Mouse (Mus musculus): Measurements from ENCODE around the gene Wdr64. TPM values are rescaled to one million over a fixed set of nuclear protein-coding genes. Genes with fewer than 3 reads are reported as not detected.

Wdr64 gene
- total RNA-seq, 2 experiments from 2014 or later = not detected

- DNase-seq = no peak
Measured at GRCm38 (mm10) chr1:175725771-175726170, 27.4 kb downstream of the Wdr64 start.

- no peak for DNase-seq
Measured at GRCm38 (mm10) chr1:175754576-175755364, 56.4 kb downstream of the Wdr64 start.

- no peak for DNase-seq
Measured at GRCm38 (mm10) chr1:175794668-175795067, 96.3 kb downstream of the Wdr64 start.

- no peak for DNase-seq
Measured at GRCm38 (mm10) chr1:175808356-175808755, 110.0 kb downstream of the Wdr64 start.

- no peak for DNase-seq
Measured at GRCm38 (mm10) chr1:175811625-175812024, 113.2 kb downstream of the Wdr64 start.

GRCm38 (mm10) chr1:175823815-175824438 is 125.5 kb downstream of the Wdr64 start:
- no peak for DNase-seq

GRCm38 (mm10) chr1:175828539-175828938 is 130.1 kb downstream of the Wdr64 start:
- no peak for DNase-seq

GRCm38 (mm10) chr1:175829220-175829619 is 130.8 kb downstream of the Wdr64 start:
- no peak for DNase-seq

- DNase-seq = no peak
Measured at GRCm38 (mm10) chr1:175855515-175855914, 157.1 kb downstream of the Wdr64 start.

Other genes starting within 250 kb of the Wdr64 start
- gene Rgs7, start 206.1 kb upstream of the Wdr64 start, total RNA-seq (2021) = 10 to 100 TPM; 10.5 to 12.1 TPM
- gene Kmo, start 78.2 kb upstream of the Wdr64 start, total RNA-seq (2021) = under 1 TPM; 0.30 to 0.63 TPM
- gene Fh1, start 73.0 kb upstream of the Wdr64 start, total RNA-seq (2021) = 100 to 1,000 TPM; 199 to 252 TPM
- 10 to 100 TPM; 10.1 to 15.5 TPM for gene Opn3, start 5.8 kb upstream of the Wdr64 start, total RNA-seq (2021)
- gene Chml, start 5.7 kb upstream of the Wdr64 start, total RNA-seq (2021) = 10 to 100 TPM in 1 of 2 experiments, 1 to 10 TPM in 1; 9.6 to 10.4 TPM
- 1 to 10 TPM; 1.8 to 2.5 TPM for gene Exo1, start 182.0 kb downstream of the Wdr64 start, total RNA-seq (2021)
- gene Gm38100, start 221.7 kb downstream of the Wdr64 start, total RNA-seq (2021) = not detected

Data from adrenal gland, postnatal 36 days (tissue).